Mouse (Mus musculus) thymus, adult 2 months (tissue): Measurements from ENCODE around the gene Chd4.

ENCODE experiments used
- CTCF ChIP-seq: fragments of 200-500 bp; IDR thresholded peaks from 2 replicates; pipeline ENCODE4 v1.5.1; 2012; ENCODE audit warnings: mild to moderate bottlenecking, control low read depth, low read length, moderate library complexity, borderline replicate concordance; ENCODE audit not compliant: control insufficient read depth, poor library complexity, insufficient read depth; ENCODE audit errors: extremely low read depth
- POLR2A ChIP-seq: fragments of 200-500 bp; IDR thresholded peaks from 2 replicates; pipeline ENCODE4 v1.6.1; 2012; ENCODE audit warnings: mild to moderate bottlenecking, low read length, control low read depth, moderate library complexity; ENCODE audit not compliant: control insufficient read depth, poor library complexity, insufficient read depth; ENCODE audit errors: extremely low read depth

DNA sequence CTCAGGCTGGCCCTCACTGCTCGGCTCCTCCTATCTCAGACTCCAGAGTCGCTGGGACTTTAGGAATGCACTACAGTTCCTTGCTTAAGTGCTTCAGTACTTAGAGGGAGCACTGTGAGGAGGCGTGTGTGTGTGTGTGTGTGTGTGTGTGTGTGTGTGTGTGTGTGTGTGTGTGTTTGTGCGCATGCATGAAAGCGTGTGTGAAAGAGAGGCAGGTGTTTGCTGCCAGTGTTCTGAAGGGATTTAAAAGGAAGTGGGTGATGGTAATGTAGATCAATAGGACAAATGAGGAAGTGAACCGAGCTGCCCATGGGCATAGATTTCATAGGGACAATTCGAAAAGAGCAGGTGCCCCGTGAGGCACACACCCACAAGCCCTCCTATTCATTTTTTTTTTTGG is 22.0 kb upstream of the Chd4 start:
- TF ChIP-seq POLR2A (no peak), CTCF (no peak)
